Mouse (Mus musculus) heart, embryonic 11.5 days (tissue): ENCODE results near the gene Ubxn11. TPM values are rescaled to one million over a fixed set of nuclear protein-coding genes. Genes with fewer than 3 reads are reported as not detected.
A peak's percentile ranks its signal among the peaks of the same experiment; 100 is the strongest.
"Not testable (repeated sequence)": the region's sequence is repeated elsewhere in the genome, so short reads cannot be mapped to it uniquely, and the experiment has no call there.

Source experiments
- ATAC-seq: fragments of 200-750 bp; cut with Nextera tagmentation; replicated peaks from 2 replicates; pipeline ENCODE4 v1.8.0; 2017; ENCODE audit warnings: moderate library complexity; ENCODE audit not compliant: insufficient number of reproducible peaks, low FRiP score, low TSS enrichment
- H3K27ac ChIP-seq: fragments of 300-500 bp; sonication (generic); 2 replicates; pipeline ENCODE4 v1.5.1; 2014; ENCODE audit warnings: mild to moderate bottlenecking, low read depth, low read length
- H3K27me3 ChIP-seq: fragments of 300-500 bp; sonication (generic); 2 replicates; pipeline ENCODE4 v1.6.1; 2014; ENCODE audit warnings: mild to moderate bottlenecking, low read length, mixed read lengths; ENCODE audit not compliant: control insufficient read depth, insufficient read depth
- H3K36me3 ChIP-seq: fragments of 300-500 bp; sonication (generic); 2 replicates; pipeline ENCODE4 v1.6.1; 2014; ENCODE audit warnings: mild to moderate bottlenecking, low read length, moderate library complexity, mixed read lengths; ENCODE audit not compliant: control insufficient read depth, insufficient read depth
- H3K4me1 ChIP-seq: fragments of 300-500 bp; sonication (generic); 2 replicates; pipeline ENCODE4 v1.6.1; 2014; ENCODE audit warnings: low read length; ENCODE audit not compliant: control insufficient read depth, insufficient read depth
- H3K4me2 ChIP-seq: fragments of 300-500 bp; sonication (generic); 2 replicates; pipeline ENCODE4 v1.6.1; 2014; ENCODE audit warnings: mild to moderate bottlenecking, moderate library complexity
- H3K4me3 ChIP-seq: fragments of 300-500 bp; sonication (generic); 2 replicates; pipeline ENCODE4 v1.5.1; 2014; ENCODE audit warnings: low read depth, low read length
- H3K9ac ChIP-seq: fragments of 300-500 bp; sonication (generic); 2 replicates; pipeline ENCODE4 v1.6.1; 2014; ENCODE audit warnings: mild to moderate bottlenecking, low read depth, low read length, moderate library complexity
- H3K9me3 ChIP-seq: fragments of 300-500 bp; sonication (generic); replicated peaks from 2 replicates; pipeline ENCODE4 v1.6.1; 2016; ENCODE audit warnings: low read length; ENCODE audit not compliant: control insufficient read depth
- WGBS: fragments of 180-500 bp; shearing (Covaris S2); extraction: QIAGEN DNeasy Blood & Tissue Kit; methylation state at CpG from one replicate; pipeline ENCODE4 v1.1.7; 2014; ENCODE audit not compliant: insufficient replicate concordance; 5-methylcytosine and 5-hydroxymethylcytosine counted together
- polyA plus RNA-seq: library from polyadenylated mRNA; unstranded; fragments of >200 nt; fragmentation: Nextera tagmentation; extraction: Ambion mirVana; gene quantifications from 2 replicates; pipeline ENCODE4 v1.2.1, GENCODE M21; 2014

Ubxn11 gene
- polyA plus RNA-seq, 1 experiment from 2014 or later = 2.0 TPM

GRCm38 (mm10) chr4:134136280-134136926 lies 34.0 kb downstream of the Ubxn11 start:
- H3K36me3 ChIP-seq = no peaks in the 10 kb centered on the region
- 41% methylated on average over 3 of the region's 3 CpGs for WGBS
- no peaks in the 10 kb centered on the region for H3K9me3 ChIP-seq
- no peak overlapping the region for H3K4me3 ChIP-seq
- H3K9ac ChIP-seq = 0 out of 2 replicates have a peak overlapping the region, but pooled peaks have one; percentile 28
- H3K4me1 ChIP-seq = peaks cover 15% of the 10 kb centered on the region
- peak overlapping the region; percentile 22; the same call in 1 of the 2 replicates for H3K27ac ChIP-seq
- ATAC-seq = no peak
- H3K27me3 ChIP-seq = no peaks in the 10 kb centered on the region
- no peak overlapping the region for H3K4me2 ChIP-seq

- Histone ChIP-seq H3K4me2 (no peak overlapping the region), H3K4me3 (no peak overlapping the region), H3K27me3 (no peaks in the 10 kb centered on the region), H3K9me3 (no peaks in the 10 kb centered on the region), H3K27ac (no peak overlapping the region), H3K36me3 (no peaks in the 10 kb centered on the region), H3K4me1 (peaks cover 11% of the 10 kb centered on the region), H3K9ac (no peak overlapping the region)
- ATAC-seq = no peak
- 87% methylated on average over 2 of the region's 2 CpGs for WGBS
Observed at GRCm38 (mm10) chr4:134138857-134139256, 36.5 kb downstream of the Ubxn11 start.

- H3K4me1 ChIP-seq, H3K27ac ChIP-seq, H3K27me3 ChIP-seq, ATAC-seq, H3K4me3 ChIP-seq, H3K9ac ChIP-seq, H3K4me2 ChIP-seq, H3K36me3 ChIP-seq, H3K9me3 ChIP-seq: not testable (repeated sequence)
- 93% methylated on average over 5 of the region's 5 CpGs for WGBS
Observed at GRCm38 (mm10) chr4:134144297-134144696, 41.9 kb downstream of the Ubxn11 start.

- Histone ChIP-seq H3K27me3 (no peaks in the 10 kb centered on the region), H3K4me3 (no peak overlapping the region), H3K36me3 (peaks cover 15% of the 10 kb centered on the region), H3K9me3 (no peaks in the 10 kb centered on the region), H3K4me2 (no peak overlapping the region), H3K9ac (no peak overlapping the region), H3K27ac (no peak overlapping the region), H3K4me1 (no peaks in the 10 kb centered on the region)
- no peak for ATAC-seq
- 90% methylated on average over 4 of the region's 4 CpGs for WGBS
Observed at GRCm38 (mm10) chr4:134149389-134149788, 47.0 kb downstream of the Ubxn11 start.

- no peak for ATAC-seq
- WGBS = 87% methylated on average over 3 of the region's 3 CpGs
Observed at GRCm38 (mm10) chr4:134152112-134152511, 49.7 kb downstream of the Ubxn11 start.

GRCm38 (mm10) chr4:134153656-134154055 lies 51.3 kb downstream of the Ubxn11 start:
- H3K27me3 ChIP-seq = no peaks in the 10 kb centered on the region
- H3K4me1 ChIP-seq = peaks cover 8% of the 10 kb centered on the region; the same call in 1 of the 2 replicates
- H3K4me3 ChIP-seq = no peak overlapping the region
- peaks cover 16% of the 10 kb centered on the region for H3K36me3 ChIP-seq
- H3K4me2 ChIP-seq = no peak overlapping the region
- no peak for ATAC-seq
- H3K27ac ChIP-seq = no peak overlapping the region
- H3K9me3 ChIP-seq = no peaks in the 10 kb centered on the region
- H3K9ac ChIP-seq = no peak overlapping the region
- WGBS = 83% methylated on average over 3 of the region's 3 CpGs

More at GRCm38 (mm10) chr4:134152112-134152511, 49.7 kb downstream of the Ubxn11 start:
- Histone ChIP-seq H3K4me3 (no peak overlapping the region), H3K9ac (no peak overlapping the region), H3K4me2 (no peak overlapping the region), H3K36me3 (peaks cover 16% of the 10 kb centered on the region), H3K27me3 (no peaks in the 10 kb centered on the region), H3K27ac (no peak overlapping the region), H3K4me1 (peaks cover 5% of the 10 kb centered on the region; the same call in 1 of the 2 replicates), H3K9me3 (no peaks in the 10 kb centered on the region)

- peaks cover 11% of the 10 kb centered on the region; the same call in 1 of the 2 replicates for H3K36me3 ChIP-seq
- H3K4me3 ChIP-seq = no peak overlapping the region
- H3K27ac ChIP-seq = no peak overlapping the region
- no peak overlapping the region for H3K9ac ChIP-seq
- H3K4me2 ChIP-seq = no peak overlapping the region
- 87% methylated on average over 3 of the region's 3 CpGs for WGBS
- no peak for ATAC-seq
- no peaks in the 10 kb centered on the region for H3K9me3 ChIP-seq
- no peaks in the 10 kb centered on the region for H3K27me3 ChIP-seq
- H3K4me1 ChIP-seq = peaks cover 8% of the 10 kb centered on the region; the same call in 1 of the 2 replicates
Observed at GRCm38 (mm10) chr4:134154354-134154753, 52.0 kb downstream of the Ubxn11 start.

- Histone ChIP-seq H3K9ac (no peak overlapping the region), H3K27me3 (no peaks in the 10 kb centered on the region), H3K4me3 (no peak overlapping the region), H3K4me1 (peaks cover 8% of the 10 kb centered on the region; the same call in 1 of the 2 replicates), H3K9me3 (no peaks in the 10 kb centered on the region), H3K4me2 (no peak overlapping the region), H3K36me3 (peaks cover 11% of the 10 kb centered on the region; the same call in 1 of the 2 replicates), H3K27ac (no peak overlapping the region)
- ATAC-seq = no peak
- 90% methylated on average over 6 of the region's 6 CpGs for WGBS
Observed at GRCm38 (mm10) chr4:134155531-134155930, 53.2 kb downstream of the Ubxn11 start.
